Mouse (Mus musculus): ENCODE measurements around the gene Camkv. TPM values are rescaled to one million over a fixed set of nuclear protein-coding genes. Genes with fewer than 3 reads are reported as not detected.

The Camkv gene
- total RNA-seq, 1 experiment from 2014 or later = 0.32 TPM

DNA sequence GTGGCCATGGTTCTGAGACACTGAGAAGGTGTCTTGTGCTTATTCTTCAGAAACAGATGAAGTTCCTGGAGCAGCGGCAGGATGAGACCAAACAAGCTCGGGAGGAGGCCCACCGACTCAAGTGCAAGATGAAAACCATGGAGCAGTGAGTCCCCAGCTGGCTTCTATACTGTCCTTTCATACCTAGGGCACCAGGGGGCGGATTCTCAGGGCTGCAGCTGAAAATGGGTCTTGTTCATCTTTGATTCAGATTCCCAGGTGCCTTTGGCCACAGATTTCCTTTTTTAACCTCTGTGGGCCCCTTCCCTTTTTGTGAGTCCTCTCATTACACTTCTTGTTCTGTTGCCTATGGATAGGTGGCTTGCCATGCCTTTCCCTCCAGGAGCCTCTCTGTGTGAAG is 25.5 kb downstream of the Camkv start:
- peak; percentile 23; the same call in 1 of the 2 replicates for ATAC-seq (replicated peaks; ENCODE audit: low read depth, poor library complexity, severe bottlenecking)

DNA sequence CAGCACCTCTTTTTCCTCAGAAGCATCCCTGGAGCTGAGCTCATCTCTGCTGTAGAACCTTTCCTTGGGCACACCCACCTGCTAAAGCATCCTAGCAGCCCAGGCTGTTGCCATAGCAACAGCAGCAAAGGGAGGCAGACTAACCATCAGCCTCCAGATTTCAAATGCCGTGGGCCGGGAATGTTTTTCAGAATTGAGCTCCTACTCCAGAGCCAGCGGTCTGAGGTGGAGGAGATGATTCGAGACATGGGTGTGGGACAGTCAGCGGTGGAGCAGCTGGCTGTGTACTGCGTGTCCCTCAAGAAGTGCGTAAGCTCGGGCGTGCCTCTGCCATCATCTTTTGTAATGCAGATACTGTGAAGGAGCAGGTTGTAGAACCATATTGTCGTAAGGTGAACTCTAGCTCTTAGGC is 25.9 kb downstream of the Camkv start:
- ATAC-seq (replicated peaks; ENCODE audit: low read depth, poor library complexity, severe bottlenecking) = no peak

DNA sequence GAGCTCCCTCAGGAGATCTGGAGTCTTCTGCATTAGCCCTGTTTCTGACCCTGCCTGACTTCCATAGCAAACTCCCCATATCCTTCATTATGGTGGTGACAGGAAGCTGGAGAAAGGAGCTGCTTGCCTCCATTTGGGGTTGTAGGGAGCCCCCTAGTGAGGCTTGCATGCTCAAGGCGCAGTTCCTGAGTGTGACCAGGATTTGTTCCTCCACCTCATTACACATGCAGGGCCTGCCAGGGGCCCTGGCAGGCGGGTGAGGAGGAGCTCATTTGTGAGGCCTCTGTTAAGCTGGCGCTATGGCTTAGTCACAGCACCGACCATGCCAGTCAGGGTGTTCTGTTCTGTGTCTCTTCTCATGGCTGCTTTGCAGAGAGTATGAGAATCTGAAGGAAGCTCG is 26.4 kb downstream of the Camkv start:
- no peak for ATAC-seq (replicated peaks; ENCODE audit: low read depth, poor library complexity, severe bottlenecking)

DNA sequence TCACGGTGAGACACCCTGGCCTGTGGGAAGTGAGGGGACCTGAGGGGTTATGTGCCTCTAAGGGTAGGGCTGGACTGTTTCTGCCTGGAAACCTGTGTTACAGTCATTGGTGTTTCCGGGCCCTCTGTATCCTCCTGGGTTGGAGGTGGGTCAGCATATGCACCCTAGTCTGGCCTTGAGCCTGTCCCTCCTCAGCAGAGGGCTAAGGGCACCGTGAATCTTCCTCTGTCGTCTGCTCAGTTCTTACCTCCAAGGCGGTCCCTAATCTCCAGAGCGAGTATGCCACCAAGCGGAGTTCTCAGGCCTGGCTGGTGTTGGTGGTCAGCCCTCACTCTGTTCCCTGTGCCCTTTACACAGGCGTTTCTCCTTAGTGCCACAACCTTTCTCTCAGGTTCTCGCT is 27.4 kb downstream of the Camkv start:
- ATAC-seq (replicated peaks; ENCODE audit: low read depth, poor library complexity, severe bottlenecking) = no peak

DNA sequence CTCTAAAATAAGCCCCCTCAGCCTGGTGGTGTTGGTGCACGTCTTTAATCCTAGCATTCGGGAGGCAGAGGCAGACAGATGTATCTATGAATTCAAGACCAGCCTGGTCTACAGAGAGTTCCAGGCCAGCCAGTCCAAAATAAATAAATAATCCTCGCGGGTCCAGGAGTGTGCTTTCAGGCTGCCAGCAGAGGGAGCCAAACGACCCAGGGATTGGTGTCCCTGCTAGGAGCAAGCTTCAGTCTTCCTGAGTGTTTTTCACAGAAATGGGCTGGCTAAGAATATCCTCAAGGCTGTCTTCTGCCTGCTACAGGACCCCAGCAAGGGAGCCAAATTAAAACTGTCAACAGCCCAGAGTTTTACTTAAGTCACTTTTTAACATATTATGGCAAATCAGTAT is 28.2 kb downstream of the Camkv start:
- peak; percentile 74 for ATAC-seq (replicated peaks; ENCODE audit: low read depth, poor library complexity, severe bottlenecking)

DNA sequence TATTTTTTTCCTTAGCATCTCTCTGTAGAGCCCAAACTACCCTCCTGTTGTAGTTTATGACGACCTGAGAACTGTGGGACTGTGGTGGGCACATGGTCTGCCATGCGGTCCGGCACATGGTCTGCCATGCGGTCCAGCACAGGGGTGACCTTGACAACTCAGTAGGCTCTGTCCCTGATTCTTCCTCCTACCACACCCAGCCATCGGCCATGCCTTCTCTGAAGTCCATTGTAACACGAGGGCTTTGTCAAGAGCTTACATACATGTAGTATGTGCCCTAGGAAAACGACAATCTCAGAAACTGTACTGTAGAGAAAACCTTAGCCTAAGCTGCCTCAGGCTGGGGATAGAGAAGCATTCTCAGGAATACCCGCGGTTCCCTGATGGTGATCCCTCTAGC is 29.2 kb downstream of the Camkv start:
- no peak for ATAC-seq (replicated peaks; ENCODE audit: low read depth, poor library complexity, severe bottlenecking)

DNA sequence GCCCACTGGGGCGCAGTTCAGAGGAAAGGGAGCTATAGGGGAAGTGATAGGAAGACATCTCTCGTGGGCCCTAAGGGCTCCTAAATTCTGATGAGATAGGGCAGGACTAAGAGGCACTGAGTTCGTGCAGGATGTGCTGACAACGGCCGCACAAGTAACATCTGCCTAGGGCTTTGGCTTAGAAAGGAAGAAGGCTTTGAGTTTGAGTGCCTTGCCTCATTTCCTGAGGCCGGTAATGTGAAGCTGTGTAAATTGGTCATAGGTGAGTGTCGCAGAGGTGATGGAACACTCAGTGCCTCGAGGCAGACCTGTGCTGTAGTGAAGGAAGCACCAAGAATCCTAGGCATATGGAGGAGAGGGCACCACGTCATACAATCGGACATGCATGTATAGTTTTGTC is 31.2 kb downstream of the Camkv start:
- ATAC-seq (replicated peaks; ENCODE audit: low read depth, poor library complexity, severe bottlenecking) = no peak

DNA sequence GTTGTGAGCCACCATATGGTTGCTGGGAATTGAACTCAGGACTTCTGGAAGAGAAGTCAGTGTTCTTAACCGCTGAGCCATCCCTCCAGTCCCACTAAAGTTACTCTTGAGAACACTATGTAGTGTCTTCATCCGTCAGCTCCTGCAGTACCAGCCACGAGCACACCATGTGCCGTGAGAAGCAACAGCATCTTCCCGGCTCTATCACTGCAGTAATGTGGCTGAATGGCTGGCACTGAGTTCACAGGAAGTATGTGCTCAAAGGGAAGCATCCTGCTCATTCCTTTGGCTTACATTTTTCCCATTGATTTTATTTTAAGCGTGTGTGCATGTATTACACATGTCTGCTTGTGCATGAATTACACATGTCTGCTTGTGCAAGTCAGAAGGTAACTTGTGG is 32.0 kb downstream of the Camkv start:
- ATAC-seq (replicated peaks; ENCODE audit: low read depth, poor library complexity, severe bottlenecking) = no peak

DNA sequence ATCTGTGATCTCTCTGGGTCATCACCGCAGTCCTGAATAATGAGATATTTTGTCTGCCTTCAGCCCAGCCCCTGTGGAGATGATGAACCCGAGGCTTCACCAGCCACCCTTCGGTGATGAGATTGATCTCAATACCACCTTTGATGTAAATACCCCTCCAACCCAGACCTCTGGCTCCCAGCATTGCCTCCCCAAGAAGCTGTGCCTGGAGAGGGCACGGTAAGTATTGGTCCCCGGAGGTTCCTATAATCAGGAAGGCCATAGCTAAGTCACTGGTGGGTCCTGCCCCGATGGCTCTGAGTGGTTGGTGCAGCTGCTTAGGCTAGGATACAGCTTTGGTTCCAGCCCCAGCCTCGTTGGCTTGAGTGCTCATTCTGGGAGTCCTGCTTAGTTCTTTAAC is 33.1 kb downstream of the Camkv start:
- no peak for ATAC-seq (replicated peaks; ENCODE audit: low read depth, poor library complexity, severe bottlenecking)

DNA sequence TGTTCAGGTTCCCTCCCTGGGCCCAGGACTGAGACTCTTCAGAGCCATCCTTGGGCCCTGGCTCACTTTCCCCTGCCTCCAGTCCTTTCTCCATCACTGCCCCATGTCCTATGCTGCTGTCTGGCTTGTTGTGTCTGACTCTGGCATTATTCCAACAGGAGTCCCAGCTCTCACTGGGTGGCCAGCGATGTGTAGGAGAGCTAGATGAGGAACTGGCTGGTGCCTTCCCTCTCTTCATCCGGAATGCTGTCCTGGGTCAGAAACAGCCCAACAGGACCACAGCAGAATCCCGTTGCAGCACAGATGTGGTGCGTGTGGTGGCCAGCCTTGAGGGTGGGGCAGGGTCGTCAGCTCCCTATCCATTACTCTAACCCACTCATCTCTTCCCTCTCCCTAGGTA is 34.8 kb downstream of the Camkv start:
- ATAC-seq (replicated peaks; ENCODE audit: low read depth, poor library complexity, severe bottlenecking) = no peak

DNA sequence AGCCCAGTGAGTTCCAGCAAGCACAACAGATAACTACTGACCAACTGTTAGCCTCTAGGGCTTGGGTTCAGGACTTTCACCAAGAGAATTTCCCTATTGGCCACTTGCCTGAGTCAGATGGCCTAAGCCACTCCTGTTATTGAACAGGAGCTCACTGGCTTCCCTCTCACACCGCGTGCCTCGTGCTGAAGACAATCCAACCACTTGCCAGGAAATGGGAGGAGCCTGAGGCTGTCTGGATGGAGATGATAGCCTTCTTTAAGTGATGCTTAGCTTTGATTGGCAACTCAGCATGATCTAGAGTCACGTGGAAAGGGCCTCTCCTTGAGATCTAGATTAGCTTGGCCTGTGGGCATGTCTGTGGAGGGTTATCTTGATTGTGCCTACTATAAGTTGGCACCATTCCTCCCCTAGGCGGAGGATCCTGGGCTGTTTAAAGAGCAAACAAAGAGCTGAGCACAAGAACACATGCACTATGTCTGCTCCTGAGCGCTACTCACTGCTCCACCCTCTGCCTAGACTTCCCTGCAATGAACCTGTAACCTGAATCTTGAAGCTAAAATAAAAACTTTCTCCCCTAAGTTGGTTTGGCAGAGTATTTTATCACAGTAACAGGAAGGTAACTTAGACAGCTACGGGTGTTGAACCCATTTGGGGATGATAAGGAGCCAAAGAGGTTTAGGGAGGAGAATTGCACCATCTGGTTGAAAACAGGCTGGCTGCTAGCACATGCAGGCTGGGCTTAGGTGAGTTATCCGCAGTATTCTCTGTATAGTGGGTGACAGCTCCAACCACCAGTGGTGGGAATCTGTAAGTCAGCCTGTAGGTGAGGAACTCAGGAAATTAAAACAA is 36.4 kb downstream of the Camkv start:
- ATAC-seq (replicated peaks; ENCODE audit: low read depth, poor library complexity, severe bottlenecking) = peak; percentile 65

DNA sequence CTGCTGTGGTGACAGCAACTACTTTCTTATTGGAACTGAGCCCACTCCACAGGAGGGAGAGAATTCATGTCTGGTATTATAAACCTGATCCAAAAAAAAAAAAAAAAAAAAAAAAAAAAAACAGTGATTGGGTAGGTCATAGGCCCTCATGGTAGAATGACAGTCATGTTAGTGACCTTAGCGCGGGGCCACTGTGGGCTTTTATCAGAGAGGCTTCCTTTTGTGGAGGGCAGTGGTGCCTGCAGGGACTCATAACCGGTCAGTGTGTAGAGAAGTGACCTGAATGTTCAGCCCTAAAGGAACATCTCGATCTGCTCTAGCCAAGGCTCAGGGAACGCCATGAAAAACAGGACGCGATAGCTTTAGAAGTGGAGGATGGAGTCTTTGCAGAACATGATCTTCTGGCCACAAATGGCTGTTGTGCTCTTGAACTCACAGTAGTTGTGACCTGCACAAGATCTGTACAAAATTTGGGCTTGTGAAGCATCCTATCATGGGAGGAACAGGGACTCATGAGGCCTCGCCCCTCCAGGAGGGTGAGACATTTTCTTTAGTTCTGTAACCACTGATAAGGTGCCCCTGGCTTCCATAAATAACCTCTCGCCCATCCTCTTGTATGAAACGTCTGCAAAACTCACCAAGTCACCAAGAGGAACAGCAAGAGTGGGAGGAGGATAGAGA is 39.2 kb downstream of the Camkv start:
- ATAC-seq (replicated peaks; ENCODE audit: low read depth, poor library complexity, severe bottlenecking) = peak; percentile 33

DNA sequence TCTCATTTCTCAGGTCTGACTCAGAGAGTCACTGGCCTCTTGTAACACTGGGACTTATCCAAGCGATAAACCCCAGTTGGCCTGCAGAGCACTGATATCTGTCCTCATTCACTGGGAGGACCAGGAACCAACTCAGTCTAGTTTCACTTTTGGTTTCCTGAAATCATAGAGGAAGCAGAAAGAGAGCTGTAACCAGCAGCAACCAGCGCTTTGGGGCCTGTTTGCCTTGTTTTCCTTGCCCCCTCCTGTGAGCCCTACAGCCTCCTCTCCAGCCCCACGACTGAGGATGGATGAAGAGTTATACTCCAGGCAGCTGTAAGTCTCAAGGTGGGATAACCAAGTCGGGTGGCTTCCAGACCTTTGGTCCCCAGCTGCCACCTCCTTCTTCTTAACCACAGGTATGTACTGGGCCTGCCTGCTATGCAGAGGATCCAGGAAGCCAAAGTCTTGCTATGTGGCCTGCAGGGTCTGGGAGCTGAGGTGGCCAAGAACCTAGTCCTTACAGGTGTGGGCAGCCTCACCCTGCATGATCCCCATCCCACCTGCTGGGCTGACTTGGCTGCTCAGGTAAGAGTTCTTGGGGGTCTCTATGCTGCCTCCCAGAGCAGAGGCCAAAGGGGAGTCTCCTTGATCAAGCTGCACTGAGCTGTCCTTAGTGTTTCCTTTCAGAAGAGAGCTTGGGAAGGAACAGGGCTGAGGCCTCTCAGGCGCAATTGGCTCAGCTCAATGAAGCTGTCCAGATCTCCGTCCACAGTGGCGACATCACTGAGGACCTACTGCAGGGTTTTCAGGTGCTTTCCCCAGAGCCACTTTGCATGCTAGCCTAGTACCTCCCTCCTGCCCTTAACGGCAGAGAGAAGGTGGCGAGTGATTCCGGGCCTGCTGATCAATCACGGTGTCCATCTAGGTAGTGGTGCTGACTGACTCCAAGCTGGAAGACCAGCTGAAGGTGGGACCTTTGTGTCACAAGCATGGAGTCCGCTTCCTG is 40.2 kb downstream of the Camkv start, which contains the start of gene Uba7:
Gene Uba7 (plus strand): TSS at position 107 of the 988 bp plus-strand sequence.
- ATAC-seq (replicated peaks; ENCODE audit: low read depth, poor library complexity, severe bottlenecking) = peak; percentile 57

DNA sequence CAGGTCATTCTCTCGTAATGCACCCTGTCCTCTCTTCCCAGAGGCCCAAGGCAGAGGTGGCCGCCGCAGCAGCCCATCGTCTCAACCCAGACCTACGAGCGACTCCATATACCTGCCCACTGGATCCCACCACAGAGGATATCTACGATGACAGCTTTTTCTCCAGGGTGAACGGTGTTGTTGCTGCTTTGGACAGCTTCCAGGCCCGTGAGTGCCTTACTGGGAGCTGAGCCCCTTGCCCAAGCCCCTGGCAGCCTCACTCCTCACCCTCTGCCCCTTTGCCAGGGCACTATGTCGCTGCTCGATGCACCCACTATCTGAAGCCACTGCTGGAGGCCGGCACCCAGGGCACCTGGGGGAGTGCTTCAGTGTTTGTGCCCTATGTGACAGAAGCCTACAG is 43.3 kb downstream of the Camkv start:
- ATAC-seq (replicated peaks; ENCODE audit: low read depth, poor library complexity, severe bottlenecking) = no peak

DNA sequence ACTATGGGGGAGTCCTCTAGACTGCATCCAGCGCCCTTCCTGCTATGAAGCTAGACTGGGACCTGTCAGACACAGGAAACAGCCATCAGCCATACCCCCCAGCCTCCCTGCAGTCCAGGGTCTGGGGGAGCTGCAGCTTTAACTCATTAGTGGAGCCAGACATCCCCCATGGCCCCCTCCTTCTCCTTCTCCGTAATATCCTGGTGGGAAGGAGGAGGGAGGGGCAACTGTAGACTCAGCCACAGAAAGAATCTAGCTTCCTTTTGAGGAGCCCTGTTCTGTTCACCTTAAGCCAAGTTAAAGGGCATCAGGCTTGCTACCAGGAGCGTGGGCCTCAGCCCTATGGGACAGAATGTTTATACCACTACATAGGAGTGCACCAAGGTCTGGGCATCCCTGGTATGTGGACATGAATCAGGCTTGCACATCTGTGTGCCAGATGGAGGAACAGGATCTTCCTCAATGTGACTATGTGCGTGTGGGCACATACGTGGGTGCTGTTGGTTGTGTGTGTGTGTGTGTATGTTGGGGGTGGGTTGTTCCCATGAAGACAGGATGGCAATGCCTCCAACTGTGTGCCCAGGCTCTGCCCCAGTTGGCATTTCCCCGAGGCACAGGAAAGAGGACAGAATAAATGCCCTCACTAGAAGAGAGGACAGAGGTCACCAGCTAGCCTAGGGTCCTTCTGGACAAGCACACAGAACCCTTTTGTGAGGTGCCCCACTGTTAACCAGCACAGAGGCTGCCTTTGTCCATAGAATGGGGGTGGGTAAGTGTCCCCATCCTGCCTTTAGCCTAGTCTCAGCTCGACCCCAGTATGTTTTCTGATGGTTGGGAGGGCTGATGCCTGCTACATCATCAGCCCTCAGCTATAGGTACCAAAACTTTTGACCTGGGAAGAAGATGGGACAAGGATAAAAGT is 46.5 kb downstream of the Camkv start:
- peak; percentile 4 for ATAC-seq (replicated peaks; ENCODE audit: low read depth, poor library complexity, severe bottlenecking)

DNA sequence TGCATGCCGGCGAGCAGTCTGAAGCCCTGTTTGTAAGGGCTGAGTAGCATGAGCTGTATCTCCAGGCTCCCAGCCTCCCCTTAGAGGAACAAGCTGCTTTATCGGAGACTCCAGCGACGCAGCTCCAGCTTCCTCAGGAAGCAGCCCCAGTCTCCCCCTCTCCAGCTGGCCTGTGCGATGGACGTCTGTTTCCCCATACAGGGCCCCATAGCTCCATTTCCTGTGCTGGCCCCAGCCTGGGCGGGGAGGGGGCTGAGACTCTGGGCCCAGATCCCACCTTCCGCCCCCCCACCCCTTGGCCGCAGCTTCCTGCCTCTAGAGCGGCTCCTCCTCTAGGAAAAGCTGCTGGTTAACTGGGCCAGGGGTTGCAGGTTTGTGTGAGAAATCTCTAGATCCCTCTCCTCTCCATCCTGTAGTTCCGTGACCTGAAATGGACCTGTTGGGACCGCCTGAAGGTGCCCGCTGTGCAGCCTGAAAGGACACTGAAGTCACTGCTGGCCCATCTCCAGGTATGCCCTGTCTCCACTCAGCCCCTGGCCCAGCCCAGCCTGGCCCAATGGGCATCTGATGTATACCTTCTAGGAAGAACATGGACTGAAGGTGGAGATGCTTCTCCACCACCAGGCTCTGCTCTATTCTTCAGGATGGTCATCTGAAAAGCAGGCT is 47.3 kb downstream of the Camkv start, which contains the start of gene Gm20661:
Gene Gm20661 (plus strand): TSS at position 378 of the 666 bp plus-strand sequence.
- peak; percentile 57 for ATAC-seq (replicated peaks; ENCODE audit: low read depth, poor library complexity, severe bottlenecking)

DNA sequence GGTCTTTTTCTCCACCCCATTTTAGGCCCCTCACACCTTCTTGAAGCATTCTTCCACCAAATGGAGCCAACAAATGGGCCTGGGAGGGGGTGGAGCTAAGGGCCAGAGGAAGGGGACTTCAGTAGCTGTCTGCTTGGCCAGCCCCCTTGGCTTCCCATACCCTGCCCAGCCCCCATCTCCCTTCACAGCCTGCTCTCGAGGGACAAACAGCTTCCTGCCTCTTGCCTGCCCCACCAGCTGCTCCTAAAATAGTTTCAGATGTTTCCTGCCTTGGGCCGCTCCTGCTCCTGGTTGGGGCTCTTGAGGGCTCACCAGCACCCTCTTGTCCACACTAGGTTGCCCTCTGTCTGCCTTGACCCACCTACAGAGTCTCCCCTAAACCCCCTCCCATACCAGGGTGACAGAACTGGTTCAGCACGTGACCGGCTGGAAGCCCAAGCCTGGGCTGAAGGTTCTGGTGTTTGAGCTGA is 48.0 kb downstream of the Camkv start:
- ATAC-seq (replicated peaks; ENCODE audit: low read depth, poor library complexity, severe bottlenecking) = peak; percentile 33

DNA sequence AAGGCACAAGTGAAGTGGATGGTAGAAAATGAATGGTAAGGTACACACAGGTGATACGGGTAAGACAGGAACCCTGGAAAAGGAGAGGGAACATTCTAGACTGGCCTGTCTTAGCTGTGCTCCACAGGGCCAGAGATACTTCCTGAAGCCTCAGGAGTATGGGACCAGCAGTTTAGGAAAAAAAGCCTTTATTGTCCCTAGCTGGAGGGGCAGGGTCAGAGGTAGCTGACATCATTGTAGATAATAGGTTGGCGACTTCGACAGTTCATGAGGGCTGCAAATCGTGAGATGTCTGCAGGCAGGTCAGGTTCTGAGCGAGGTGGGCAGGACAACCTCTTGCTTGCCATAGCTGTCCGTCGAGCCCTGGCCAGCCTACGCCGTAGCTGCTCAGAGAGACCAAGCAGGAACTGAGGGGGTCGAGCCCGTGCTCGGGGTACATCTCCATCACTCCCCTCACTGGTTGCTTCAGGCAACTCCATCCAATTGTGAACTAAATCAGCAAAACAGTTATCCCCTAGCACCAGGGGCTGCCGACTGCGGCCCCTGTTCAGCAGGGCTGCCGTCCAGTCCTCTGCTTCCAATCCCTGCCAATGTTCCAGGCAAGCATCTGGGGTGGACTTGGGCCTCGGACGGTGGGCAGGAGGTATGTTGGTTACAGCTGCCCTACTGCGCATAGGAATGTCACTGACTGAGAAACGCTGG is 48.7 kb downstream of the Camkv start:
- no peak for ATAC-seq (replicated peaks; ENCODE audit: low read depth, poor library complexity, severe bottlenecking)

All from common myeloid progenitor, adult 5-6 weeks (primary cell).